Mouse (Mus musculus) hindbrain, embryonic 15.5 days (tissue): ENCODE results near the gene Ccdc83. TPM values are rescaled to one million over a fixed set of nuclear protein-coding genes. Genes with fewer than 3 reads are reported as not detected.

Experiments
- ATAC-seq: fragments of 200-750 bp; cut with Nextera tagmentation; 2 replicates; pipeline ENCODE4 v1.8.0; 2017; ENCODE audit warnings: low read depth, moderate number of reproducible peaks, moderate TSS enrichment; ENCODE audit not compliant: low FRiP score
- H3K27ac ChIP-seq: fragments of 300-500 bp; sonication (generic); replicated peaks from 2 replicates; pipeline ENCODE4 v1.5.1; 2015; ENCODE audit warnings: mild to moderate bottlenecking, inconsistent platforms
- H3K27me3 ChIP-seq: fragments of 300-500 bp; sonication (generic); 2 replicates; pipeline ENCODE4 v1.6.1; 2015; ENCODE audit warnings: control low read depth, inconsistent platforms
- H3K36me3 ChIP-seq: fragments of 300-500 bp; sonication (generic); 2 replicates; pipeline ENCODE4 v1.6.1; 2015; ENCODE audit warnings: control low read depth, inconsistent platforms
- H3K4me1 ChIP-seq: fragments of 300-500 bp; sonication (generic); replicated peaks from 2 replicates; pipeline ENCODE4 v1.6.1; 2015; ENCODE audit warnings: control low read depth, inconsistent platforms
- H3K4me2 ChIP-seq: fragments of 300-500 bp; sonication (generic); 2 replicates; pipeline ENCODE4 v1.6.1; 2015; ENCODE audit warnings: moderate library complexity, mild to moderate bottlenecking, inconsistent platforms
- H3K4me3 ChIP-seq: fragments of 300-500 bp; sonication (generic); 2 replicates; pipeline ENCODE4 v1.5.1; 2015; ENCODE audit warnings: mild to moderate bottlenecking, inconsistent platforms
- H3K9ac ChIP-seq: fragments of 300-500 bp; sonication (generic); 2 replicates; pipeline ENCODE4 v1.6.1; 2015; ENCODE audit warnings: inconsistent platforms
- H3K9me3 ChIP-seq: fragments of 300-500 bp; sonication (generic); 2 replicates; pipeline ENCODE4 v1.6.1; 2016; ENCODE audit warnings: control low read depth, inconsistent platforms
- WGBS: fragments of 180-500 bp; shearing (Covaris S2); methylation state at CpG from one replicate; pipeline ENCODE4 v1.1.7; 2015; 5-methylcytosine and 5-hydroxymethylcytosine counted together
- polyA plus RNA-seq: library from polyadenylated mRNA; unstranded; fragments of >200 nt; fragmentation: Nextera tagmentation; extraction: Ambion mirVana; gene quantifications from 2 replicates; pipeline ENCODE4 v1.2.1, GENCODE M21; 2015

The Ccdc83 gene
- polyA plus RNA-seq, 1 experiment from 2014 or later: not detected

DNA sequence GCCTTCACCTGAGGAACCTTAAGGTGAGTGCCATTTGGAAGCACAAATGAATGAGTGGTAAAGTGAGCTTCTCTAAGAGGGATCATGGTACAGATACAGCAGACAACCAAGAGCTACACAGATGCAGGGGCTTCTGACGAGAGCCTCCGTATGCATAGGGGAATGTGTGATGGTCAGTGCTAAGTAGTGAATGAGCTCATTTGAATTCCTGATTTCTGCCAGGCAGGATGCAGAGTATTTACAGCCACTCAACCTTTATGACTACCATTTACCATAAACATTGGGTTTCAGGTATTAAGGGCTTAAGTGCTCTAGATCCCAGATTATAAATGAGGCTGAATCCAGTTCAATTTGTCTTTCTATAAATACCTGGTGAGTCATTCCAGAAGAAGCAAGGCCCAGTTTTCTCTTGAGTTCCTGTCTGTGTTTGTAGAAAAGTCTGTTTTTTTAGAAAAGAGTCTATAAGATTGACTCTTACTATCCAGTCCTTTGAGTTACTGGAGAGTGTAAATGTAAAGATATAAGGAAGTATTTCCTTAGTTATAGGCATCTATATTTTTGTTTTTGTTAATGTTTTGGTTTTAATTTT, 63.6 kb downstream of the Ccdc83 start:
- Histone ChIP-seq H3K27me3 (no peaks in the 10 kb centered on the region), H3K4me1 (no peaks in the 10 kb centered on the region), H3K4me2 (no peak overlapping the region), H3K36me3 (peaks cover 12% of the 10 kb centered on the region), H3K4me3 (no peak overlapping the region), H3K9ac (no peak overlapping the region), H3K27ac (no peak overlapping the region), H3K9me3 (no peaks in the 10 kb centered on the region)
- ATAC-seq: no peak
- WGBS: 87% methylated on average over 2 of the region's 2 CpGs

DNA sequence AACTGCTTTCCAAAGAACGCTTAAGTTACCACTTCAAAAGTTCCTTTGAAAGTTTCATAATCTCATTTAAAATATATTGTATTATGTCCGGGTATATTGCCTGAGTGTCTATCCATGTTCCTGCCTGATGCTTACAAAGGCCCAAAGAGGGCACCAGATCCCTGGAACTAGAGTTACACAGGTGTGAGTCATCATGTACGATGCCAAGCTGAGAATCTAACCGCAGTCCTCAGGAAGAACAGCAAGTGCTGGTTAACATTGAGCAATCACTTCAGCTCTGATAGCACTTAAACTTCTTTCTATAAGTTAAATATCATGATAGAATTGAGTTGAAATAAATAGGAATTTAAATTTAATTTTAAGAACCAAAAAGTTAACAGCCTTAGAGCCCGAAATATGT, 65.3 kb downstream of the Ccdc83 start:
- no peak for ATAC-seq
- no peaks in the 10 kb centered on the region for H3K4me1 ChIP-seq
- no peak overlapping the region for H3K4me2 ChIP-seq
- no peak overlapping the region for H3K27ac ChIP-seq
- no peaks in the 10 kb centered on the region for H3K9me3 ChIP-seq
- H3K4me3 ChIP-seq: no peak overlapping the region
- H3K9ac ChIP-seq: no peak overlapping the region
- H3K36me3 ChIP-seq: peaks cover 19% of the 10 kb centered on the region
- 96% methylated on average over 5 of the region's 5 CpGs for WGBS
- no peaks in the 10 kb centered on the region for H3K27me3 ChIP-seq

DNA sequence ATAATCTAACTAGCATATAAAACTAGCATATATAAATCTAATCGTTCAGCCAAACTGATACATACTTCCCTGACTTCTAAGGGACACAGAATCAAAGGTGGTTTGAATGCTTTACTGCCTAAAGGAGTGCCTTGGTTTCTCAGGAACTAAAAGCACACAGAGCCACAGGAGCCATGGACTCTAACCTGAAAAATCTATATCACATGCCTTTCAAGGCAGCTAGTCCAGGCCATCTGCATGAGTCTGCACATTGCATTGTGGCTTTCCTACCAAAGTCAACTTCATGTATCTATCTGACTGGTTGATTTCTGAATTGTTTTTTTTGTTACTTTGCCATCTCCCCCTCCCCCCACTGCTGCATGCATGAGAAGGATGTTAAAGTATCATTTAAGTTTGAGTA, 84.9 kb downstream of the Ccdc83 start:
- Histone ChIP-seq H3K36me3 (peaks cover 24% of the 10 kb centered on the region), H3K9me3 (no peaks in the 10 kb centered on the region), H3K4me2 (no peak overlapping the region), H3K4me3 (no peak overlapping the region), H3K27me3 (no peaks in the 10 kb centered on the region), H3K4me1 (no peaks in the 10 kb centered on the region), H3K9ac (no peak overlapping the region), H3K27ac (no peak overlapping the region)
- no peak for ATAC-seq
- WGBS: 96% methylated on average over 1 of the region's 1 CpGs

DNA sequence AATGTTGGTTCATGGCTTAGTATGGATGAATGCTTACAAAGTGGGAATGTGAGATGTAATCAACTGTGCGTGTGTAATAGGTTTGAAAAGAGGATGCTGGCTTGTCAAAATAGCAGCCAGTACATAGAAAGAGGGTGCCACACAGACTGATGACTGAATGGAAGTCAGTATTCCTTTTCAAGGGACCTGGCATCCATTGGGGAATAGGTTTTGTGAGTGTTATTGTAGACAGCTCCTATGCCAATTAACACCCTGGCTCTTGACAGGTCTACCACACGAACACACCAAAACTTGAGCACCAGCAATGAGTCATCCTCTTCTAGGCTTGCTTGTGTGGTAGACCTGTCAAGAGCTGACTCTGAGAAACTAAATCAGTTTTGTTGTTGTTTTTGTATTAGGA, 90.0 kb downstream of the Ccdc83 start:
- no peaks in the 10 kb centered on the region for H3K27me3 ChIP-seq
- no peak overlapping the region for H3K4me3 ChIP-seq
- 76% methylated on average over 2 of the region's 2 CpGs for WGBS
- H3K4me2 ChIP-seq: no peak overlapping the region
- H3K9me3 ChIP-seq: no peaks in the 10 kb centered on the region
- H3K9ac ChIP-seq: no peak overlapping the region
- H3K27ac ChIP-seq: no peak overlapping the region
- H3K36me3 ChIP-seq: peaks cover 38% of the 10 kb centered on the region
- ATAC-seq: no peak
- H3K4me1 ChIP-seq: no peaks in the 10 kb centered on the region

Other genes starting within 250 kb of the Ccdc83 start
- gene Picalm, start 135.6 kb downstream of the Ccdc83 start, polyA plus RNA-seq: 34.2 and 37.4 TPM in 2 replicates
- 7.8 and 8.5 TPM in 2 replicates for gene Sytl2, start 36.5 kb upstream of the Ccdc83 start, polyA plus RNA-seq
- 2.0 and 2.3 TPM in 2 replicates for gene Ccdc89, start 160.8 kb upstream of the Ccdc83 start, polyA plus RNA-seq
- gene Crebzf, start 177.0 kb upstream of the Ccdc83 start, polyA plus RNA-seq: 28.5 and 29.0 TPM in 2 replicates
- 124 and 134 TPM in 2 replicates for gene Tmem126a, start 191.5 kb upstream of the Ccdc83 start, polyA plus RNA-seq
- gene Tmem126b, start 210.2 kb upstream of the Ccdc83 start, polyA plus RNA-seq: 42.0 and 47.0 TPM in 2 replicates
- gene Dlg2, start 210.9 kb upstream of the Ccdc83 start, polyA plus RNA-seq: 27.4 and 28.5 TPM in 2 replicates